Mouse (Mus musculus) frontal cortex, postnatal 36 days (tissue): Measurements from ENCODE around the gene Prdm16.

Experiments
- DNase-seq, 2 experiments: peaks; one replicate each; pipeline ENCODE4 v3.0.0; 2022; ENCODE audit warnings: low spot score in 2 of 2

Gene Prdm16

GRCm38 (mm10) chr4:154420749-154421148 lies 215.9 kb downstream of the Prdm16 start:
- no peak for DNase-seq

DNA sequence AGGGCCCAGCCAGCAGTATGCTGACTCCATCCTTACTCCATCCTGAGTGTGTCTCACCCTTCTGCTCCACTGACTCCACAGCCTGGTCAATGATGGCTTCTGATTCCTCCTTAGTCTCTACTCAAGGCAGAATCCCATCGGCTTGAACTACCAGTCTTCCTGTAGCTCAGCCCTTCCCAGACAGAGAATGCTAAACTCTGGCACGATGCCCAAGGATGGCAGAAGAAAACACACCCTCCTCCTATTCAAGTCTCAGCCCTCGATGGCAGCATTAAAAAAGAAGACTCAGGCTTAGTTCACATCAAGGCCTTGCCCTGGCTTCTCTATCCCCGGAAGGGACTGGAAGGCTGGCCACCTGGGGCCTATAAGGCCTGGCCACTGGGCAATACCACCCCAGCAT lies 216.9 kb downstream of the Prdm16 start:
- DNase-seq = no peak

- no peak for DNase-seq
Observed at GRCm38 (mm10) chr4:154418993-154419392, 217.7 kb downstream of the Prdm16 start.

GRCm38 (mm10) chr4:154418327-154418744 lies 218.3 kb downstream of the Prdm16 start:
- DNase-seq = no peak

DNA sequence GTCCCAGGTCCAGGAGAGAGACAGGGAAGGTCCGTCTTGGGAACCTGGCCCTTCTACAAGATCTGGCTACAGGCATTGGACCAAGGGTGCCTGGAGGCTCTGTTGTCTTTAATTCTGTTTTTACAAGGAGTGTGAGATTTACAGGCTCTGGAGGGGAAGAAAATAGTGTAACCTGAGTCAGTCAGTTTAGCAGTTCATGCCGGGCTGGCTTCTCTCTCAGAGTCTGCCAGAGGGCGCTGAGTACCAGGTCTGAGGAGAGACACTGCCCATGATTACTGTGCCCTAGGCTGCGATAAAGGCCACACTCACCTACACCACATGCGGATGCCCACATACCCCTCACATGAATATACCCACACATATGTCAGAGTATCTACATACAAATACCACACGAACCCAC lies 219.9 kb downstream of the Prdm16 start:
- DNase-seq = no peak

- DNase-seq = no peak
Observed at GRCm38 (mm10) chr4:154414885-154415284, 221.8 kb downstream of the Prdm16 start.

DNA sequence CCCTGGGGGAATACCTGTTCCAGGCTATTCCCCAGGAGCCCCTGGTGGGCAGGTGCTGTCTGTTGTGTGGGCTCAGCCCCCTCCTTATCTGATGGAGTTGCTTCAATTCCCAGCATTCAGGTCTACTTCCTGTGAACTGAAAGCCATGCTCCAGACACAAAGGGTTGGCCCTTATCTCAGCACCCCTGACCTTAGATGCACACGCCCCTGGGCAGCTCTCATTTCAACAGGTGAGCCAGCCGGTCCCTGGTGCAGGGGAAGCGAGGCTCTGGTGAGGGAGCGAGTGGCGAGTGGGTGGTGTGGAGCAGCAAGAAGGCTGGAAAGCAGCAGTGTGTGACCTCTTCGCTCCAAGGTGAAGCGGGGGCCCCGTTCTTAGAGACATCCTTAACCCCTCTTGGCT lies 226.1 kb downstream of the Prdm16 start:
- no peak for DNase-seq

DNA sequence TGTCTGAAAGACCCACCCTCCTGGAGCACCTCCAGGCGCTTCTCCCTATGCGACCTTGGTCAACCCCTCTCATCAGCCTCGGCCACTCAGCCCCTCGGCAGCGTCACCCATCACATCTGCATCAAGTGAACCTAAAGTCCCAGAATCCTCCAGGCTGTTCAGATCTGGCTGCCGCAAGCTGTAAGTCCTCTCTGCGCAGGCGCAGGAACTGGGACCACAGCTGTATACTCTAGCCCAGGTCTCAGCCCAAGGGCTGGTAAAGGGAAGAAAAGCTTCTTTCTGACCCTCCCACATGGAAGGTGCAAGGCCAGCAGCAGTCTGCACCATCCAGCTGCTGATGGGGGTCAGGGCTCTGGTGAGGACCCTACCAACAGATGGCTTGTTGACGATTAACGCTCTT lies 226.8 kb downstream of the Prdm16 start:
- DNase-seq = no peak

DNA sequence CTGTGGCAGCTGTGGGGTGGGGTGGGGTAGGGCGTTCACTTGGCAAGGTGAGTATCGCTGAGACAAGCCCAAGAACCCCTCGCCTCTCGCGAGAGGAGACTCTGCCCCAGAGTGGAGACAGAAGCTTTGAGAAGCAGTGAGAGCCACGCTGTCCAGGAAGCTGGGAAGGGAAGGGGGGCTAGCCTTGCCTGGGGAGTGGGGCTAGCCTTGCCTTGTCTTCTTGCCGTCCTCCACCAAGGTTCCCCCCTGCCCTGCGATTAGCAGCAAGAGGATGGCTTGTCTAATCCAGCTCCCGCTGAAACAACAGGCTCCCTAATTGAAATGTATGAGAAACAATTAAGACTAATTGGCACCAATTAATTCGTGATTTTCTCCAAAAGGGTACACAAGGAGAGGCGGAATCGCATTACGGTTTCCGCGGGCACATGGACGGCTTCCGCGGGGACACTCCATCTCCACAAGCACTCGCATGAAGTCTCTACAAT lies 227.4 kb downstream of the Prdm16 start:
- peak in 1 of 2 experiments; percentile 20 for DNase-seq

- DNase-seq = no peak
Observed at GRCm38 (mm10) chr4:154402948-154403347, 233.7 kb downstream of the Prdm16 start.

DNA sequence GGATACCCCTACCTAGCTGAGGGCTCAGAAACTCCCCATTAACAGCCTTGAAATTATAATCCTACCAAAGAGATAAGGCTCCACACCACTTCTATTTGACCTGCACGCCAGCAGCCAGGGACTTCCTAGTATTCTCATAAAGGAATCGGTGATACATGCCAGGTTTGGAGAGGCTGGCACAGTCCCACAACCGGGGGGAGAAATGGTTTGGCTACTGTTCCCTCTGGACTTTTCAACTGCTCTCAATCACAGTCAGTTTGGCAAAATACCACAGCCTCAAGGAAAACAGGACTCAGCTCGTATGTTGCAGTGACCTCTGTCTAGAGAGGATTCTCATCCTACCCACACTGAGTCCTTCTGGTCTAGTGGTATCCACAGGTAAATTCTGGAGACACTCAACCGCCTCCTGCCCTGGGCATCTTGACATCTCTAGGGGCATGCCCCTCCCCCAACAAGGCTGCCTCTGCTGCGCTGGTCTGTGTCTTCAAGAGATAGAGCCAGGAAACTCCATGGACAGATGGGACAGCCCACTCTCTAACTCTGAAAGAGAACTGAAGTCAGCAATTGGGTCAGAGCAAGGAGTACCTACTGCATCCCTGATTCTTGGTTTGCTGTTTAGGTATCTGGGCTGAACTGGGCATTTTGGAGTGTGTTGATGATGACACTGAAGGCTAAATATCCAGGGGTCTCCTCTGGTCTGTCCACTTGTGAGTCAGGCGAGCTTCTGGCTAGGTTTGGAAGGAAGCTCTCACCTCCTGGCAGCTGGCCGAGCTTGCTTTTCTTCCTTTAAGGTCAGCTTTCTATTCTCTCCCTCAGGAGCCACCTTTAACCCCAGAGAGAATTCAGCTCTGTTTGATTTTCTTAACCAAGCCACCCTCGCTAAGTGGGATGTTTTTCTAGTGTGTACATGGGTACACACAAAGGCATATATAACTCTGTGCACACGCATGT lies 234.4 kb downstream of the Prdm16 start:
- peak in 1 of 2 experiments; percentile 49 for DNase-seq

- DNase-seq = peak; percentile 49 to 60
Observed at GRCm38 (mm10) chr4:154401379-154401778, 235.3 kb downstream of the Prdm16 start.

DNA sequence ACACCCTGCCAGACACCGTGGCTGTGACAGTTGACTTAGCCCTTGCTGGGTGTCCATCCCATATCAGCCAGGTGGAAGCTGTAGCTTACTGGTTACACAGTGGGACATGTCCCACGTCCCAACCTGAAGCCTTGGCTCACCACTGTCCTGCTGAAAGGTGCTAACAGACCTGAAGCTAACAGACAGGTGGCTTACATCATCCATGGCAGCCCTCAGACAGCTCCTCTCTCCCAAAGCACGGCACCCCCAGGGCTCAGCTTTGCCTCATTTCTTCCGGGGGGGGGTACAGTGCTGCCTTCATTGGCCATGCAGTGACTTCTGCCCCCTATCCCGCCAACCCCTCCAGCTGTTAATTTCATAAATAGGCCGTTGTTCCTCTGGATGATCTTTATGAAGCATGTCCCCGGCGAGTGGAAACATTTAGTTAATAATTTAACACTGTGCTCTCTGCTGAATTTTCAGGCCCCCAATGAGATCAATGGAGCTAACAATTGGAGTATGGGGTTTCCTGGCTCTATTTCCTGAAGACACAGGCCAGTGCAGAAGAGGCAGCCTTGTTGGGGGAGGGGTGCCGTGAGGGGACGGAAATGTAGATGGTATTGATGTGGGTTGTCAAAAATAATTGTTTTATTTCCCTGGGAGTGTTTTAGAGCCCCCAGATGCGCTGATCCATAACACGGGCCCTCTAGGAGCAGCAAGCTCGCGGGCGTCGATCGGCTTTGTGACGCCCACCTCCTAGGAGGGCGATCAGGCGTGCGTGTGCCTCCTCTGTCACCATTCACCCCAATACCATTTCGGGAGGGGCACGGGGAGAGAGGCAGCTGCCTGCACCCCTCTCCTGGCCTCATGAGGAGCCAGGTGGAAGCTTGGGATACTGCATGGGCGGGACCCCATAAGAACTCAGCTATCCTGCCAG lies 236.2 kb downstream of the Prdm16 start:
- DNase-seq = no peak

DNA sequence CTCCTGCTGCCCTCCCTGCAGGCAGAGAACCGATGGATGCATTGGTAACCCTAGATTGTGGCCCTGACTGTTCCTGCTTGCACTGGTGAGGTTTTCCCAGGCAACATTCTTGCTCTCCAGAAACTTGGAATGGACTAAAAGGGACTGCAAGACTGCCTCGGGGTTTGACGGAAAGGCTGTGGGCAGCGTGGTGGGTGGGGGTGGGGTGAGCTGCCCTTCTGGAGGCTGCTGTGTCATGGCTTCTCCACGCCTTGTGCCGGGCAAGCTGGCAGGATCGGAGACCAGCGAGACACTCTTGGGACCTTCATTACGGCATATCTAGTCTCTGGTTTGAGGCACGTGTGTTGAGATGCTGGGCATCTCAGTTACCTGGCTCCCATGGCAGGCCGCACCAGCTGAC lies 237.0 kb downstream of the Prdm16 start:
- DNase-seq = no peak

DNA sequence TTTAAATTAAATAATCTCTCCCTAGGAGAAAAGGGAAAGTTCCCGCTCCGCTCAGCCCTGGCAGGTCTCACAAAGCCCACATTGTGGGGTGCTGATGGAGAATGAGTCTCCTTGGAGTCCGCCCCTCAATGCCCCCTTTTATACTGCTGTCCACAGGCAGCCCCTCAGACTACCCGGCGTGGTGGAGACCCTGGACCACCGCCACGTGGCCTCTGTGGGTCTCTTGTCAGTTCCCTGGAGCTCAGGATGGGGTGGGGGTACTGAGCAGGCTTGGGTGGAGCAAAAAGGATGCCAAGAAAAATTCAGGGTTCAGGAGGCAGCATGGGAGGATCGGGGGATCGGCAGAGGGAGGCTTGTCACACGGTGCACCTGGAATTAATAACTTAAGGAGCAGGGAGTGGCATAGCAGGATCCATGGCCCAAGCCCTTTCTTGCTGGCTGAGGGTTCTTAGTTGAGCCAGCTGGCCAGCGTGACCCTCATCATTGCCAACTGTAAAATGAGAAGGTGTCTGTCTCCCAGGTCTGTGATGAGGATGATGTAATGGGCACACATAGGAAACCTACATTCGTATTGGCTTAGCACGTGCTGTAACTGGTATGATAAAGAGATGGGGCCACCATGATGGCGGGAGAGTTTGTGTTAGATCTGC lies 239.9 kb downstream of the Prdm16 start:
- DNase-seq = no peak

DNA sequence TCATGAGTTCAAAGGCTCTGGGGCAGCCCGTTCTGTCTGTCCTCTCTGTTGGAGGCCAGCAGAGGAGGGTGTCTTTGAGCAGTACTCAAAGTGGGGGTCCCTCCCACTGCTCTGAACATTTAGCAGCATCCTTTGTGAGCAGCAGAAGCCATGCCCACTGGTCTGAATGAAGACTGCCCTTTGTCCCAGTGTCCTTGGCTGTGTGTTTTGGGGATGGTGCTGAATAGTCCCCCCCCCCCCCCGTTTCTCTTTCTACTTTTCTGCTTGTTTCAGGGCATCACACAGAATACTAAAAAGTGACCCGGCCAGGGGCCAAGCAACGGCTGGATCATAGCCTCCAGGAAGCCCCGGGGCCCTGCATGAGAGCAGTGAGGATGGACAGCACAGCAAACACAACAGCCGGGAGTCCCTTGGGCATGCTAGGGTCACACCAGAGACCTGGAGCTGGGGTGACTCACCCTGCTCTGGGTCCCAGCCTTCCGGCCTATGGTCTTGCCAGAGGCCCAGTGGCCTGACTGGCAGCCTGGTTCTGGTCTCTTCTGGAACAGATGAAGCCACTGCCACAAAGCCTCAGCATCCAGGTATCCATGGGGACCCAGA lies 242.4 kb downstream of the Prdm16 start:
- DNase-seq = no peak

GRCm38 (mm10) chr4:154393196-154394122 lies 243.2 kb downstream of the Prdm16 start:
- peak; percentile 26 to 44 for DNase-seq

DNA sequence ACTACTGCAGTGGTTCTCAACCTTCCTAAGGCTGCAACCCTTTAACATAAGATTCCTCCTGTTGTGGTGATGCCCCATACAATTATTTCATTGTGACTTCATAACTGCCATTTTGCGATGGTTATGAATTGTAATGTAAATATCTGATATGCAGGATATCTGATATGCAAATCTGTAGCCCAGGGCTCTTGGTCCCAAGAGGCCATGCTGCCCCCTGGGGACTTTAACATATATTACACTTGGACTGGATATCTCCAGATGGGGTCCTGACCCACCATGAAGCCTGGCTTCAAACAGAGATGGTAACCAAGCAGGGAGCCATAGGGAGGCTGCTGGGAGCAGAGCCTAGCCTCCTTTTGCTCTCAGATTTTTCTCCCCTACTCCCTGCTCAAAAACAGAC lies 244.0 kb downstream of the Prdm16 start:
- no peak for DNase-seq

GRCm38 (mm10) chr4:154390333-154391080 lies 246.2 kb downstream of the Prdm16 start:
- DNase-seq = peak in 1 of 2 experiments; percentile 11
